Mouse (Mus musculus): Measurements from ENCODE around the gene St3gal6. TPM values are rescaled to one million over a fixed set of nuclear protein-coding genes. Genes with fewer than 3 reads are reported as not detected.
"Not testable (repeated sequence)": the region's sequence is repeated elsewhere in the genome, so short reads cannot be mapped to it uniquely, and the experiment has no call there.

Gene St3gal6
- polyA plus RNA-seq, 1 experiment from 2014 or later: 43.5 TPM

GRCm38 (mm10) chr16:58474875-58475274, 49.2 kb downstream of the St3gal6 start:
- peaks cover 87% of the 10 kb centered on the region for H3K36me3 ChIP-seq
- no peaks in the 10 kb centered on the region; the same call in 1 of the 2 replicates for H3K9me3 ChIP-seq (replicated peaks)
- H3K4me1 ChIP-seq (replicated peaks): peaks cover 32% of the 10 kb centered on the region
- WGBS (ENCODE audit: insufficient replicate concordance): 69% methylated on average over 3 of the region's 3 CpGs
- 0 out of 2 replicates have a peak overlapping the region, but pooled peaks have one; percentile 11 for H3K27ac ChIP-seq
- no peak for ATAC-seq (ENCODE audit: low read depth)
- DNase-seq: no peak
- no peaks in the 10 kb centered on the region for H3K27me3 ChIP-seq
- no peak overlapping the region for H3K9ac ChIP-seq
- H3K4me3 ChIP-seq (replicated peaks): no peak overlapping the region
- H3K4me2 ChIP-seq: no peak overlapping the region

GRCm38 (mm10) chr16:58470841-58471240, 53.2 kb downstream of the St3gal6 start:
- H3K36me3 ChIP-seq: peaks cover 86% of the 10 kb centered on the region

GRCm38 (mm10) chr16:58470061-58470460, 54.0 kb downstream of the St3gal6 start:
- 86% methylated on average over 8 of the region's 8 CpGs for WGBS (ENCODE audit: insufficient replicate concordance)
- H3K4me2 ChIP-seq: no peak overlapping the region
- H3K27me3 ChIP-seq: no peaks in the 10 kb centered on the region
- no peak overlapping the region for H3K27ac ChIP-seq
- H3K4me3 ChIP-seq (replicated peaks): no peak overlapping the region
- DNase-seq: no peak
- H3K9me3 ChIP-seq (replicated peaks): no peaks in the 10 kb centered on the region
- ATAC-seq (ENCODE audit: low read depth): no peak
- H3K36me3 ChIP-seq: peaks cover 88% of the 10 kb centered on the region
- H3K4me1 ChIP-seq (replicated peaks): peaks cover 29% of the 10 kb centered on the region
- no peak overlapping the region for H3K9ac ChIP-seq

More at GRCm38 (mm10) chr16:58470841-58471240, 53.2 kb downstream of the St3gal6 start:
- H3K9ac ChIP-seq: no peak overlapping the region
- no peak overlapping the region for H3K4me2 ChIP-seq
- no peak overlapping the region for H3K4me3 ChIP-seq (replicated peaks)
- DNase-seq: no peak
- H3K27ac ChIP-seq: peak overlapping the region; percentile 31; the same call in 1 of the 2 replicates
- ATAC-seq (ENCODE audit: low read depth): peak; percentile 55
- 39% methylated on average over 4 of the region's 4 CpGs for WGBS (ENCODE audit: insufficient replicate concordance)
- H3K9me3 ChIP-seq (replicated peaks): no peaks in the 10 kb centered on the region
- peaks cover 27% of the 10 kb centered on the region for H3K4me1 ChIP-seq (replicated peaks)
- H3K27me3 ChIP-seq: no peaks in the 10 kb centered on the region

GRCm38 (mm10) chr16:58465412-58465811, 58.6 kb downstream of the St3gal6 start:
- peaks cover 32% of the 10 kb centered on the region for H3K4me1 ChIP-seq (replicated peaks)
- H3K4me2 ChIP-seq: no peak overlapping the region
- H3K9me3 ChIP-seq (replicated peaks): no peaks in the 10 kb centered on the region
- peak overlapping the region; percentile 14 for H3K27ac ChIP-seq
- ATAC-seq (ENCODE audit: low read depth) (no peak), DNase-seq (no peak)
- H3K9ac ChIP-seq: no peak overlapping the region
- H3K4me3 ChIP-seq (replicated peaks): no peak overlapping the region
- WGBS (ENCODE audit: insufficient replicate concordance): 66% methylated on average over 9 of the region's 9 CpGs
- H3K36me3 ChIP-seq: peaks cover 69% of the 10 kb centered on the region
- no peaks in the 10 kb centered on the region for H3K27me3 ChIP-seq

- peaks cover 59% of the 10 kb centered on the region for H3K36me3 ChIP-seq
- 90% methylated on average over 14 of the region's 14 CpGs for whole genome bisulfite sequencing (ENCODE audit: insufficient replicate concordance)
These were observed 60.0 kb downstream of the St3gal6 start for GRCm38 (mm10) chr16:58464051-58464450.

GRCm38 (mm10) chr16:58462519-58462918, 61.5 kb downstream of the St3gal6 start:
- WGBS (ENCODE audit: insufficient replicate concordance): 81% methylated on average over 2 of the region's 2 CpGs
- no peak for DNase-seq
- H3K4me1 ChIP-seq (replicated peaks): peaks cover 58% of the 10 kb centered on the region

More at GRCm38 (mm10) chr16:58464051-58464450, 60.0 kb downstream of the St3gal6 start:
- H3K9me3 ChIP-seq (replicated peaks): no peaks in the 10 kb centered on the region
- peak overlapping the region; percentile 27; the same call in 1 of the 2 replicates for H3K27ac ChIP-seq
- DNase-seq: no peak
- H3K27me3 ChIP-seq: no peaks in the 10 kb centered on the region
- H3K9ac ChIP-seq: no peak overlapping the region
- no peak for ATAC-seq (ENCODE audit: low read depth)
- H3K4me3 ChIP-seq (replicated peaks): no peak overlapping the region
- H3K4me1 ChIP-seq (replicated peaks): peaks cover 45% of the 10 kb centered on the region
- no peak overlapping the region for H3K4me2 ChIP-seq

GRCm38 (mm10) chr16:58461856-58462518, 62.1 kb downstream of the St3gal6 start:
- ATAC-seq (ENCODE audit: low read depth) (no peak), DNase-seq (no peak)
- Histone ChIP-seq H3K9me3 (replicated peaks) (no peaks in the 10 kb centered on the region), H3K27me3 (no peaks in the 10 kb centered on the region), H3K4me2 (no peak overlapping the region), H3K4me3 (replicated peaks) (no peak overlapping the region), H3K27ac (no peak overlapping the region), H3K4me1 (replicated peaks) (peaks cover 63% of the 10 kb centered on the region), H3K36me3 (peaks cover 45% of the 10 kb centered on the region), H3K9ac (no peak overlapping the region)
- WGBS (ENCODE audit: insufficient replicate concordance): 80% methylated on average over 2 of the region's 2 CpGs

More at GRCm38 (mm10) chr16:58462519-58462918, 61.5 kb downstream of the St3gal6 start:
- H3K9ac ChIP-seq: no peak overlapping the region
- no peak overlapping the region for H3K4me3 ChIP-seq (replicated peaks)
- no peak overlapping the region for H3K4me2 ChIP-seq
- no peaks in the 10 kb centered on the region for H3K27me3 ChIP-seq
- H3K27ac ChIP-seq: peak overlapping the region; percentile 40
- H3K36me3 ChIP-seq: peaks cover 51% of the 10 kb centered on the region
- H3K9me3 ChIP-seq (replicated peaks): no peaks in the 10 kb centered on the region
- no peak for ATAC-seq (ENCODE audit: low read depth)

- Histone ChIP-seq H3K27ac (peak overlapping the region; percentile 60), H3K9me3 (replicated peaks) (no peaks in the 10 kb centered on the region), H3K4me1 (replicated peaks) (peaks cover 67% of the 10 kb centered on the region), H3K4me2 (no peak overlapping the region), H3K27me3 (no peaks in the 10 kb centered on the region), H3K9ac (peak overlapping the region; percentile 41), H3K4me3 (replicated peaks) (no peak overlapping the region), H3K36me3 (peaks cover 31% of the 10 kb centered on the region)
- 80% methylated on average over 10 of the region's 10 CpGs for WGBS (ENCODE audit: insufficient replicate concordance)
- ATAC-seq (ENCODE audit: low read depth): no peak; the same call in 1 of the 2 replicates
- DNase-seq: no peak
These were observed 63.7 kb downstream of the St3gal6 start for GRCm38 (mm10) chr16:58460386-58460785.

GRCm38 (mm10) chr16:58459966-58460365, 64.1 kb downstream of the St3gal6 start:
- not testable (repeated sequence) for H3K4me2 ChIP-seq; H3K27me3 ChIP-seq; H3K9me3 ChIP-seq (replicated peaks); DNase-seq; H3K4me3 ChIP-seq (replicated peaks)
- peak; percentile 47; the same call in 1 of the 2 replicates for ATAC-seq (ENCODE audit: low read depth)
- Histone ChIP-seq H3K4me1 (replicated peaks) (peaks cover 69% of the 10 kb centered on the region), H3K27ac (peak overlapping the region; percentile 60; the same call in 1 of the 2 replicates), H3K36me3 (peaks cover 27% of the 10 kb centered on the region), H3K9ac (peak overlapping the region; percentile 41)
- WGBS (ENCODE audit: insufficient replicate concordance): 33% methylated on average over 3 of the region's 3 CpGs

GRCm38 (mm10) chr16:58456991-58457390, 67.1 kb downstream of the St3gal6 start:
- Histone ChIP-seq H3K4me1 (replicated peaks) (peaks cover 86% of the 10 kb centered on the region), H3K27me3 (no peaks in the 10 kb centered on the region), H3K9ac (peak overlapping the region; percentile 64), H3K9me3 (replicated peaks) (no peaks in the 10 kb centered on the region), H3K36me3 (peaks cover 6% of the 10 kb centered on the region; the same call in 1 of the 2 replicates), H3K4me3 (replicated peaks) (no peak overlapping the region), H3K27ac (peak overlapping the region; percentile 88), H3K4me2 (peak overlapping the region; percentile 36)
- ATAC-seq (ENCODE audit: low read depth): peak; percentile 48
- 10% methylated on average over 6 of the region's 6 CpGs for WGBS (ENCODE audit: insufficient replicate concordance)
- DNase-seq: no peak

- H3K4me3 ChIP-seq (replicated peaks): no peak overlapping the region
- DNase-seq (no peak), ATAC-seq (ENCODE audit: low read depth) (no peak)
- H3K27ac ChIP-seq: peak overlapping the region; percentile 77
- 55% methylated on average over 5 of the region's 5 CpGs for WGBS (ENCODE audit: insufficient replicate concordance)
- no peak overlapping the region for H3K4me2 ChIP-seq
- H3K4me1 ChIP-seq (replicated peaks): peaks cover 87% of the 10 kb centered on the region
- H3K36me3 ChIP-seq: peaks cover 8% of the 10 kb centered on the region
- H3K27me3 ChIP-seq: no peaks in the 10 kb centered on the region
- no peaks in the 10 kb centered on the region for H3K9me3 ChIP-seq (replicated peaks)
- peak overlapping the region; percentile 43 for H3K9ac ChIP-seq
These were observed 67.6 kb downstream of the St3gal6 start for GRCm38 (mm10) chr16:58456445-58456844.
